Mouse (Mus musculus) ES-Bruce4 (cell line): ENCODE data around the gene Slc16a6. TPM values are rescaled to one million over a fixed set of nuclear protein-coding genes. Genes with fewer than 3 reads are reported as not detected.

Experiments used
- H3K27ac ChIP-seq: 2 replicates; pipeline ENCODE4 v1.5.1; 2012; ENCODE audit warnings: low read length, inconsistent platforms; ENCODE audit not compliant: insufficient read depth
- H3K27me3 ChIP-seq: 2 replicates; pipeline ENCODE4 v1.6.1; 2012; ENCODE audit warnings: mild to moderate bottlenecking, low read length, inconsistent platforms; ENCODE audit not compliant: control insufficient read depth, poor library complexity, insufficient read depth, severe bottlenecking
- H3K36me3 ChIP-seq: 2 replicates; pipeline ENCODE4 v1.6.1; 2012; ENCODE audit warnings: inconsistent platforms, mild to moderate bottlenecking, low read length, moderate library complexity; ENCODE audit not compliant: control insufficient read depth, poor library complexity, insufficient read depth, severe bottlenecking
- H3K4me1 ChIP-seq: one replicate; pipeline ENCODE4 v1.8.1; 2011; ENCODE audit warnings: low read length; ENCODE audit not compliant: control insufficient read depth, insufficient read depth
- H3K4me3 ChIP-seq: 2 replicates; pipeline ENCODE4 v1.5.1; 2011; ENCODE audit warnings: low read depth, mild to moderate bottlenecking, low read length
- H3K9ac ChIP-seq: 2 replicates; pipeline ENCODE4 v1.6.1; 2012; ENCODE audit warnings: low read depth, mild to moderate bottlenecking, inconsistent platforms; ENCODE audit not compliant: poor library complexity, severe bottlenecking
- H3K9me3 ChIP-seq: replicated peaks from 2 replicates; pipeline ENCODE4 v1.6.1; 2012; ENCODE audit warnings: mild to moderate bottlenecking, low read length, inconsistent platforms; ENCODE audit not compliant: control insufficient read depth, poor library complexity, insufficient read depth, severe bottlenecking
- CTCF ChIP-seq: IDR thresholded peaks from one replicate; pipeline ENCODE4 v1.8.1; 2011; ENCODE audit warnings: low read depth, low read length
- EP300 ChIP-seq: IDR thresholded peaks from 2 replicates; pipeline ENCODE4 v1.6.1; 2011; ENCODE audit warnings: low read depth, low read length; ENCODE audit not compliant: insufficient read depth
- POLR2A ChIP-seq: IDR thresholded peaks from one replicate; pipeline ENCODE4 v1.8.1; 2011; ENCODE audit warnings: low read length; ENCODE audit not compliant: insufficient read depth
- polyA plus RNA-seq: library from polyadenylated mRNA; stranded (reverse); fragments of >200 nt; gene quantifications from 2 replicates; pipeline ENCODE4 v1.2.4, GENCODE M21; 2011; ENCODE audit warnings: low read depth; ENCODE audit not compliant: missing spikeins, insufficient read depth, insufficient read length

Slc16a6 gene
- polyA plus RNA-seq, 1 experiment: 14.7 TPM

GRCm38 (mm10) chr11:109474086-109474742 lies 816 bp upstream of the Slc16a6 start:
- Histone ChIP-seq H3K27ac (no peak overlapping the region), H3K4me1 (no peaks in the 10 kb centered on the region)

GRCm38 (mm10) chr11:109472821-109473170 lies 602 bp downstream of the Slc16a6 start:
- no peak for TF ChIP-seq CTCF
- Histone ChIP-seq H3K9ac (peak overlapping the region; percentile 96), H3K36me3 (no peaks in the 10 kb centered on the region), H3K9me3 (no peaks in the 10 kb centered on the region), H3K4me3 (peak overlapping the region; percentile 73), H3K27ac (no peak overlapping the region), H3K27me3 (no peaks in the 10 kb centered on the region), H3K4me1 (no peaks in the 10 kb centered on the region)

More at GRCm38 (mm10) chr11:109474086-109474742, 816 bp upstream of the Slc16a6 start:
- no peaks in the 10 kb centered on the region for H3K27me3 ChIP-seq
- no peak for TF ChIP-seq CTCF
- TF ChIP-seq POLR2A: no peak
- TF ChIP-seq EP300: no peak
- peak overlapping the region; percentile 96 for H3K9ac ChIP-seq
- H3K4me3 ChIP-seq: peak overlapping the region; percentile 96
- H3K36me3 ChIP-seq: no peaks in the 10 kb centered on the region
- H3K9me3 ChIP-seq: no peaks in the 10 kb centered on the region

GRCm38 (mm10) chr11:109472171-109472691 lies 1.2 kb downstream of the Slc16a6 start:
- no peak for TF ChIP-seq POLR2A
- no peak for TF ChIP-seq EP300
- H3K36me3 ChIP-seq: no peaks in the 10 kb centered on the region
- H3K27ac ChIP-seq: no peak overlapping the region
- peak overlapping the region; percentile 73 for H3K4me3 ChIP-seq
- no peaks in the 10 kb centered on the region for H3K4me1 ChIP-seq
- no peaks in the 10 kb centered on the region for H3K27me3 ChIP-seq
- peak overlapping the region; percentile 96 for H3K9ac ChIP-seq
- no peaks in the 10 kb centered on the region for H3K9me3 ChIP-seq

GRCm38 (mm10) chr11:109470921-109471861 lies 2.2 kb downstream of the Slc16a6 start:
- Histone ChIP-seq H3K9me3 (no peaks in the 10 kb centered on the region), H3K27me3 (no peaks in the 10 kb centered on the region), H3K4me1 (no peaks in the 10 kb centered on the region), H3K9ac (0 out of 2 replicates have a peak overlapping the region, but pooled peaks have one; percentile 96), H3K4me3 (no peak overlapping the region), H3K36me3 (no peaks in the 10 kb centered on the region), H3K27ac (no peak overlapping the region)
- no peak for TF ChIP-seq EP300
- no peak for TF ChIP-seq CTCF
- no peak for TF ChIP-seq POLR2A

- Histone ChIP-seq H3K9ac (no peak overlapping the region), H3K36me3 (no peaks in the 10 kb centered on the region), H3K4me3 (no peak overlapping the region), H3K27me3 (no peaks in the 10 kb centered on the region), H3K4me1 (no peaks in the 10 kb centered on the region), H3K9me3 (no peaks in the 10 kb centered on the region), H3K27ac (no peak overlapping the region)
- no peak for TF ChIP-seq CTCF
- no peak for TF ChIP-seq POLR2A
- TF ChIP-seq EP300: no peak
Measured at GRCm38 (mm10) chr11:109470170-109470569, 3.2 kb downstream of the Slc16a6 start.

- TF ChIP-seq CTCF: no peak
- no peak for TF ChIP-seq EP300
- no peak for TF ChIP-seq POLR2A
- Histone ChIP-seq H3K9me3 (no peaks in the 10 kb centered on the region), H3K4me1 (no peaks in the 10 kb centered on the region), H3K4me3 (no peak overlapping the region), H3K27me3 (no peaks in the 10 kb centered on the region), H3K36me3 (no peaks in the 10 kb centered on the region), H3K27ac (no peak overlapping the region), H3K9ac (no peak overlapping the region)
Measured at GRCm38 (mm10) chr11:109468133-109468532, 5.3 kb downstream of the Slc16a6 start.
